Mouse (Mus musculus) fibroblast of lung, adult 2 months (primary cell): ENCODE measurements at regions not wholly inside any gene's neighbourhood (a gene's known extent, or its start where the extent isn't known, plus 50 kb on each side); places are given as distances from the start of the nearest gene placed in this dataset.

Source experiments
- DNase-seq: peaks from one replicate; pipeline ENCODE4 v3.0.0-alpha.2; 2011; ENCODE audit warnings: low read depth

GRCm38 (mm10) chr12:12701735-12702134, 240.0 kb downstream of the Mycn start:
- no peak for DNase-seq

DNA sequence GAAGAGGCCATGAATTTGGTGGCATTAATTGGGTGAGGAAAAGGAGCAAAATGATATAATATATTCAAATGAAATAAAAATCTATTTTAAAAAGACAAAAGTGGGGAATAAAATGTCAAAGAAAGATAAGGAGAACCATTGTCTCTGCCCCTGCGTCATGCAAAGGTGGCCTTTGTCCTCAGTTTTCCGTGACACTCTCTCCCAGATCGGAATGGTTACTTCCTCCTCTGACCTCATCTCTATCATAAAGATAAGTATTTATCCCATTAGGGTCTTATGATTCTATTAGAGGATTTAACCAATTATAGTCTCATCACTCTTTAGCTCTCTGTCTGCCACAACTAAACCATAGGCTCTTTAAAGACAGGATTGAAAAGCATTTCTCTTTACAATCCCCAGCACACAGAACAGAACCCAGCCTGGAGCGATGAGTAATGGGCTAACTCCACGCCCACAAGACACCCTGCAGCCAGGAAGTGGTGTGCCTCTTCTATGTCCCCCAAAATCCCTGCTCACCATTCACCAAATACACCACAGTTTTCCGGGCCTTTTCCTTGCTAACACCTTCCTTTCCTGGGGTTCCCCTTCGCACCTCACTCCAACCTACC, 240.6 kb downstream of the Mycn start:
- no peak for DNase-seq

GRCm38 (mm10) chr12:12693838-12694777, 247.6 kb downstream of the Mycn start:
- no peak for DNase-seq

- no peak for DNase-seq
These were observed 254.3 kb downstream of the Mycn start for GRCm38 (mm10) chr12:12687376-12687775.

GRCm38 (mm10) chr12:12685217-12685522, 256.5 kb downstream of the Mycn start:
- DNase-seq, result no peak

GRCm38 (mm10) chr12:12684481-12685216, 257.1 kb downstream of the Mycn start:
- DNase-seq, result no peak

DNA sequence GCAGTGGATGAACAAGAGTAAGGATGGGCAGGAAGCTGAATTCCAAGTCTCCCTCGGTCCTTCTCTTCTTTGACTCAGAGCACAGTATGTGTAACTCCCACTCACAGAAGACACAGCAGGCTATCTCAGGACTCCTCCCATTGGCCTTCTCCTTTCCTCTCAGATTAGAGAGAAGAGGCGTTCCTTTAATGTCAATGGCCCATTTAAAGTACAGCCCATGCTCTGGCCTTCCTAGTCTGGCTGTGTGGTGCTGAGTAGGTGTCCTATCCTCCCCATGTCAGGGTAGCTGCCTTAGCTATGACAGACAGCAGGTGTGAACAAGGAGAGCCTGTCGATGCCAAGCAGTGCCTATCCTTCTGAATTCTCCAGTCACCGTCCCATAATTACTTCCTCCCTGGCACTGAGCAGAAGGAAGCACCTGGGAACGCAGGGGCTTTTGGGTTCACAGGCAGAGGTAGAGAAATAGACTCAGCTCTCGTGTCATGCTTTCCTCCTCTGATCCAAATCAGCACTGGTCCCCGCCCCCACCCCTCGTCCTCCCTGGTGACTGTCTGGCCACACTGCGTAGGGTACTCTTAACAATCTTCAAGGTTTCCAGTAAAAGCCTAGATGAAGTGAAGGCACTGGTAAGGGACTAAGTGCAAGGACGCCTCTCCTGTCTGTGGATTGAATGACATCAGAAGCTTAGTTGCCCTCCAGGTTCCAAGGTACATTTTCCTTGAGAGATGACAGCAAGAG, 257.8 kb downstream of the Mycn start:
- no peak for DNase-seq

DNA sequence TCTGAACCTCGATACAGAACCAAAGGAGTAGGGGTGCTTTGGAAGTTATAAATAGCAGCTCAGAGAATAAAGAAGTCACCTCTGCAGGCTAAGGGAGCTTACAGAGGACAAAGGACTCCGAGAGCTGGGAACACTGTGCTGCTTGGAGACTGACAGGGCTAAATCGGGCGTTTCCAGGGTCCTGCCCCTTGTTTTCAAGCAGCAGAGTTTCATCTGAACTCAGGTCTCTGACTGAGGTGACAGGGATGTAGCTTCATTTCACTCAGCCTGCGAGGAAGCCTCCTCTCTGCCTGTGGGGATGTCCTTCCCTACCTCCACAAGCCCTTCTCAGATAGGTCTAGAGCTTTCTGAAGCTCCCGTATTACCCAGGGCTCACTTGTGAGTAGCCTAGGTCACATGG, 260.6 kb downstream of the Mycn start:
- no peak for DNase-seq

DNA sequence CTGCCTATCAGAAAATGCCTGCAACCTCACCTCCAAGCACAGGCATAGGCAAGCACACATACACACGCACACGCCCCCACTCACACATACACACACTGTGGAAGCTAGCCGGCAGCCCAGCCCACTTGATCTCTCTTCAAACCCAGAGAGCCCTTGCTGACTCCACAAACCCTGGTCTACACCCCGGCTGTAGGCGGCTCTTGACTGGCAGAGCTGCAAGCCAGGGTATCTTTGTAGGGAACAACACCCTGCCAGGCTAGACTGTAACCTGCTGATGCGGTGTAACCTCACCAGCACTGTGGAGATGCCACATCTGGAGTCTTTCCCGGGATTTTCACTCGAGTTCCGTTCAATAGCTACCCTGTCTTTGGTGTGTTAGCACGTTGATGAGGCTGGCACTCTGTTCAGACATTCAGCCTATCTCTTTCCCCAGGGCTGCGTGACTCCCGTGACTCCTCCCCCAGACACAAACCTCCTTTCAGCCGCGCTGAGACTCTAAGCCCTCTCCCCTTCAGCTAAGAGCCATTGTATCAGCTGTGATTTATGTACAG, 261.3 kb downstream of the Mycn start:
- no peak for DNase-seq

DNA sequence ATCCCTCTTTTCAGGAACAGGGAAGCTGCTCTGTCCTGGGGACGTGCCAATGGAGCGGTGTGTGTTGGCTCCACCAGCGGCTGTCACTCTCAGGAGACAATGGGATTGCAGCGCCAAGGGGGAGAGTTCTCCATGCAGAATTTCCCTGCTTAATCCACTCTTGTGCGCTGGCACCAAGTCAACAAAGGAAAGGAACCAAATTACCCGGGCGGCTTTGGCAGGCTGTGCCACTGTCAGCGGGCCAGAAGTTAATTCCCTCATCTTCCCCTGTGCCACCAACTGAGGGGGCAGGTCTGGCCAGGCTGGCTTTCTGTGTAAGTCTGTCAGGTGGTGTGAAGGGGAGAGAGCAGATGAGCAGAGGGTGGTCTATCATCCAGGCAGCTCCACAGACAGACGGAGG, 265.0 kb downstream of the Mycn start:
- DNase-seq, result no peak

DNA sequence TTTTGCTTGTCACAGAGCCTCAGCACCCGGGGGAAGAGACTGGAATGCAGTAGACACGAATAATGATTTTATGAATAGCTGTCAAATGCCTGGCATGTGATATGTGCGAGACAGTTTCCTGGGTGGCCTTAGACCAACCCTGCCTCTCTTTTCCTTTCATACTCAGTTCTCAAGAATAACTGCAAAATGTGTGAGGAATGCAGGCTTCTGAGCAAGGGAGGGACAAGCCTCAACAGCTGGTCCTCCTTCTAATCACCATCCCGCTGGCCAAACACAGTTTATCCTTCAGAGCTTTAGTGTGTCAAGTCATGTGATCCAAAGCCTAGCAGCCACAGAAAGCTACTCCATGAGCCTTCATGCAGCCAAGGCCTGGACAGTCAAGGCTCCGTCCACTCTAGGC, 271.8 kb downstream of the Mycn start:
- no peak for DNase-seq

DNA sequence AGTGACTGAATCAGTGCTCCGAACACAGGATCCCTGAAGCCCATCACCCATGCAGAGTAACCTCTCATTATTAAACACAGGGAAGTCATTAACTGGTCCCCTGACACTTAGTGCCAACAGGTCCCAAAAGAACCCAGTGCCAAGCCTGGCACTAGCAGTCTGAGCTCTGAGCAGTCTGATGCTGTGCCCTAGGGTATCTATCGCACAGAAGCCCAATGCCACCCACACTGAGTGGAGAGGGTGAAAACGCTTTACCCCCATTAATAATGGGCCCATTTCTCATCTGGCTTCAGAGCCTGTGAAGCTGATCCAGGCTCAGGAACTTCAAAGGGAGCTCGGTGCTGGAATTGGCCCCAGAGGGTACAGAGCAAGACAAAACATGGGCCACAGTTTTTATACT, 272.8 kb downstream of the Mycn start:
- DNase-seq, result no peak

DNA sequence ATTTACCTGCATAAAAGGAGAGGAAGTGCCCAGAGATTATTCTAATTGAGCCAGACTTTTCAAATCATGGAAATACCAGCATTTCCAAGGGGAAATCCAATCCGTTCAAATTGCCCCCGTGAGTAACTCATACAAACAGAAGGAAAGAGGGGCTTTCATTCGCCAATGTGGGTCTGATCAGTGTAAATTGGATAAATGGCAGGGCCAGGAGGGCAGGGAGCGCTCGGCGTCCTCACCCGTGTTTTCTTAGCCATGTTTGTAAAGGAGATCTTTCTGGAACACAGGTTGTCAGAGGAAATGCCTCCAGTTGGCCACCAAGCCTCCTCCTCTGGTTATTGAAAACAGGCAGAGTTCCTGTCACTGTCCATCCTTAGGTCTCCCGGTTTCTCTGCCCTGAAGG, 286.1 kb downstream of the Mycn start:
- no peak for DNase-seq

- DNase-seq, result no peak
These were observed 286.5 kb downstream of the Mycn start for GRCm38 (mm10) chr12:12655184-12655583.

GRCm38 (mm10) chr12:12652361-12652760, 289.4 kb downstream of the Mycn start:
- DNase-seq, result no peak

DNA sequence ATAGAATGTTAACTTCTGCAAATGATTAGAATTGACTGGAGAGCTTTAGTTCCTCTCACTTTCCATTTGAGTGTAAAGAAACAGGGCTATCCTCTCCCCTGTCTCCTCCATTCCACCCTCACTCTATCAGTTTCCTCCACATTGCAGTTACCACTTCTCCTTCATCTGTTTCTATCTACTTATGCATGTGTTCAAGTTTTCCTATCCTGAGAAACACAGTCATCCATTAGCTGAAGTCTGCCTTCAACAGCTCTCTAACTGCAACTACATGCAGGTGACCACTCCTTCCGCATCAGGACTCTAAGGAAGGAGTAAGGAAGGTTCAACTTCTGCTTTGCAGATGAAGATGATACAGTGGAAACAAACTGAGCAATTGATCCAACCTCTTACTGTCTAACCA, 291.4 kb downstream of the Mycn start:
- no peak for DNase-seq

- DNase-seq, result no peak
These were observed 294.2 kb downstream of the Mycn start for GRCm38 (mm10) chr12:12647467-12647866.

- DNase-seq, result no peak
These were observed 296.5 kb downstream of the Mycn start for GRCm38 (mm10) chr12:12645183-12645582.

- DNase-seq, result no peak
These were observed 298.3 kb downstream of the Mycn start for GRCm38 (mm10) chr12:12643247-12643963.

DNA sequence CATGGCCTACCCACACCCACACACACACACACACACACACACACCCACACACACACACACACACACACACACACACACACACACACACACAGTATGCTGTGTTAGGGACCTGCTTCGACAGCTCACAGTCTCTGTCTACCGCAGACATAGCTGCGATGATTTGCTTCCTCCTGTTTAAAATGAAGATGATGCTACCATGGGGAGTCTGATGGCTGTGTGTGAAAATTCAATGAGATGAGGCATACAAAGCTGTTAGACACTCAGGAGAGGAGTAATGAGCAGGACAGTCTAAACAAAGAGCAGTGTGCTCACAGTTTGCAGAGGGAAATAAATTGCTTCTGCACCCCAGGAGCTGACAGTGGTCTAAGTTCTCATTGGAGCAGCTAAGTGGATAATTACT, 306.4 kb downstream of the Mycn start:
- no peak for DNase-seq

- no peak for DNase-seq
These were observed 314.1 kb downstream of the Mycn start for GRCm38 (mm10) chr12:12627597-12627996.
